15 mouse cellular contexts compared by ENCODE assay signal in the genomic region with DNA sequence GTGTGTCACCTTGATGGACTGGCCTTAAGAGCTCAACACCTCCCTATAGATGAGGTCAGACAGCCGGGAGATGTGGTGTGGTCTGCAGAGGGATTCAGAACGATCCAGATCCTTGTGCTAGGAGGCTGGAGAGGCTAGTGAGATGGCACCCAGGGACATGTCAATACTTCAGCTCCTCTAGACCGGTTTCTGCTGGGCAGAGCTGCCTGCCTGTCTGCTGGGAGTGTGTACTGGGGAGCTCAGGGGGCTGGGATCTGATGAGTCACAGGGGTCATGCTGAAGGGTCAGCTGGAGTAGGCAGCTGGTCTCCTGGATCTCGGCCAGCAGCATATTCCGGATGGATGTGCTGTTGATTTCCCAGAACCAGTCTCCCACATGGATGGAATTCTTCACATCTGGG. TPM values are rescaled to one million over a fixed set of nuclear protein-coding genes. Genes with fewer than 3 reads are reported as not detected.
"Had no signal": no experiment of that assay in that cellular context is flagged by ENCODE, and none has a peak within 500 bp of the region (broad histone marks: within the 10 kb centered on the region; RNA-seq: fewer than 3 reads in every experiment).

No protein-coding gene starts in this region.

RNA-seq across cellular contexts. Expression of a gene that starts 8.0 kb away (rescaled TPM):
- total RNA-seq: neutrophil, adult 5-6 weeks had no signal
- polyA plus RNA-seq: liver, embryonic 11.5 days; liver, embryonic 13.5 days; liver, embryonic 15.5 days; liver, postnatal 0 days; lung, adult 2 months; macrophage; midbrain, embryonic 10.5 days; midbrain, embryonic 12.5 days; spleen, adult 2 months; stomach, embryonic 16.5 days; thymus, postnatal 0 days had no signal

RNA-seq across cellular contexts. Expression of a gene that starts 25.9 kb away (rescaled TPM):
- total RNA-seq: neutrophil, adult 5-6 weeks had no signal
- polyA plus RNA-seq: liver, embryonic 11.5 days; liver, embryonic 13.5 days; liver, embryonic 15.5 days; liver, postnatal 0 days; lung, adult 2 months; macrophage; midbrain, embryonic 10.5 days; midbrain, embryonic 12.5 days; spleen, adult 2 months; stomach, embryonic 16.5 days; thymus, postnatal 0 days had no signal

RNA-seq across cellular contexts. Expression of a gene that starts 27.9 kb away (rescaled TPM):
- total RNA-seq: megakaryocyte progenitor cell, adult 5-6 weeks; neutrophil, adult 5-6 weeks had no signal
- polyA plus RNA-seq: liver, embryonic 11.5 days; liver, embryonic 13.5 days; liver, embryonic 15.5 days; liver, postnatal 0 days; lung, adult 2 months; macrophage; midbrain, embryonic 14.5 days; neural tube, embryonic 12.5 days; spleen, adult 2 months; stomach, embryonic 16.5 days had no signal
